Mouse (Mus musculus) right cerebral cortex, postnatal 25 days (tissue): ENCODE results near the gene Sox6.

Experiments
- DNase-seq: peaks from one replicate; pipeline ENCODE4 v3.0.0; 2022

Sox6 gene

GRCm38 (mm10) chr7:115825295-115825694, 213.3 kb downstream of the Sox6 start:
- DNase-seq: no peak

GRCm38 (mm10) chr7:115824621-115825256, 213.9 kb downstream of the Sox6 start:
- no peak for DNase-seq

- DNase-seq: no peak
Measured at GRCm38 (mm10) chr7:115819136-115819535, 219.5 kb downstream of the Sox6 start.

GRCm38 (mm10) chr7:115803256-115803655, 235.3 kb downstream of the Sox6 start:
- no peak for DNase-seq

- no peak for DNase-seq
Measured at GRCm38 (mm10) chr7:115794139-115794858, 244.3 kb downstream of the Sox6 start.

- no peak for DNase-seq
Measured at GRCm38 (mm10) chr7:115792841-115793240, 245.8 kb downstream of the Sox6 start.

- DNase-seq: no peak
Measured at GRCm38 (mm10) chr7:115789116-115789823, 249.3 kb downstream of the Sox6 start.

GRCm38 (mm10) chr7:115783982-115784917, 254.3 kb downstream of the Sox6 start:
- DNase-seq: no peak

GRCm38 (mm10) chr7:115780148-115780547, 258.4 kb downstream of the Sox6 start:
- DNase-seq: no peak

- no peak for DNase-seq
Measured at GRCm38 (mm10) chr7:115779544-115779943, 259.1 kb downstream of the Sox6 start.

- no peak for DNase-seq
Measured at GRCm38 (mm10) chr7:115776736-115777135, 261.9 kb downstream of the Sox6 start.

- no peak for DNase-seq
Measured at GRCm38 (mm10) chr7:115776324-115776723, 262.3 kb downstream of the Sox6 start.

GRCm38 (mm10) chr7:115766316-115766715, 272.3 kb downstream of the Sox6 start:
- DNase-seq: no peak

GRCm38 (mm10) chr7:115763851-115764250, 274.7 kb downstream of the Sox6 start:
- no peak for DNase-seq

- no peak for DNase-seq
Measured at GRCm38 (mm10) chr7:115758172-115758571, 280.4 kb downstream of the Sox6 start.

- DNase-seq: no peak
Measured at GRCm38 (mm10) chr7:115755272-115755671, 283.3 kb downstream of the Sox6 start.

GRCm38 (mm10) chr7:115754216-115754615, 284.4 kb downstream of the Sox6 start:
- DNase-seq: no peak

GRCm38 (mm10) chr7:115752121-115752634, 286.4 kb downstream of the Sox6 start:
- no peak for DNase-seq

GRCm38 (mm10) chr7:115751083-115751482, 287.5 kb downstream of the Sox6 start:
- DNase-seq: no peak

GRCm38 (mm10) chr7:115750275-115750825, 288.2 kb downstream of the Sox6 start:
- no peak for DNase-seq

GRCm38 (mm10) chr7:115747541-115747940, 291.1 kb downstream of the Sox6 start:
- no peak for DNase-seq

GRCm38 (mm10) chr7:115745672-115746253, 292.8 kb downstream of the Sox6 start:
- DNase-seq: no peak
